Mouse (Mus musculus): ENCODE measurements around the gene Tead2. TPM values are rescaled to one million over a fixed set of nuclear protein-coding genes. Genes with fewer than 3 reads are reported as not detected.

Tead2 gene
- polyA plus RNA-seq, 1 experiment from 2014 or later = 46.5 TPM

DNA sequence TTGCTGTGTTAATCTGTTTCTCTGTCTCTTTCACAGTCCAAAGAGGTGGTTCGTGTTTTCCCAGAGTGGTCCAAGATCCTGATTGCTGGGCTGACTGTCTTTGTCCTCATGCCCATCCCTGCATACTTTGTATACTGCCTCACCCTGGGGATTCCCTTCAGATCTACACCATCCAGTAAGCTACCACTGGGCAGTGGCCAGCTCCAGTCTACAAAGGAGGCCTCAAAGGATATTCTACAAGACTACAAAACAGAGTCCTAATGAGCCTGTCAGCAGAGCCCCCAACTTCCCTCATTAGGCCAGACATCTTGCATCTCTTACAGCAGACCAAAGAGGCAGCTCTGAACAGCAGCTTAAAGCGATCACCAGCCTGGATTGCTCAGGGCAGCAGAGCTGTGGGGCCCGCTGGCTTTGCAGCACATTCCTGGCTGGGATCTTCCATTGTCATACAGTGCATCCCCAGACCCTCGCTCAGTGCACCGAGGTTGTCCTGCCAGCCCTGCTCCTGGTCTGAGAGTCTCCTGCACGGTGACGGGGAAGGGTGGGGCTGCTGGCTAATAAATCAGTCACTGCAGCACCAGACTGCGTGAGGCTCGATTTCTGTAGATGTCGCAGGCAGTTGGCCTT, 57.3 kb downstream of the Tead2 start:
- TF ChIP-seq CTCF (IDR thresholded peaks at IDR 0.05) = no peak
- TF ChIP-seq EP300 (IDR thresholded peaks at IDR 0.05) = no peak
- H3K9ac ChIP-seq (replicated peaks; ENCODE audit: low read depth) = no peak overlapping the region
- no peaks in the 10 kb centered on the region for H3K4me1 ChIP-seq (ENCODE audit: insufficient read depth, low read depth, low read length)
- 65% methylated on average over 10 of the region's 10 CpGs for WGBS
- no peak overlapping the region for H3K27ac ChIP-seq (ENCODE audit: low read length)
- no peaks in the 10 kb centered on the region for H3K9me3 ChIP-seq (ENCODE audit: low read length)
- no peak for DNase-seq (ENCODE audit: low spot score)
- H3K36me3 ChIP-seq (ENCODE audit: insufficient read depth, low read length) = no peaks in the 10 kb centered on the region
- no peaks in the 10 kb centered on the region for H3K27me3 ChIP-seq (replicated peaks; ENCODE audit: insufficient read depth, low read length)
- no peak overlapping the region for H3K4me2 ChIP-seq (replicated peaks; ENCODE audit: low read depth, low read length)
- H3K4me3 ChIP-seq (ENCODE audit: low read depth, low read length) = no peak overlapping the region
- no peak for ATAC-seq

DNA sequence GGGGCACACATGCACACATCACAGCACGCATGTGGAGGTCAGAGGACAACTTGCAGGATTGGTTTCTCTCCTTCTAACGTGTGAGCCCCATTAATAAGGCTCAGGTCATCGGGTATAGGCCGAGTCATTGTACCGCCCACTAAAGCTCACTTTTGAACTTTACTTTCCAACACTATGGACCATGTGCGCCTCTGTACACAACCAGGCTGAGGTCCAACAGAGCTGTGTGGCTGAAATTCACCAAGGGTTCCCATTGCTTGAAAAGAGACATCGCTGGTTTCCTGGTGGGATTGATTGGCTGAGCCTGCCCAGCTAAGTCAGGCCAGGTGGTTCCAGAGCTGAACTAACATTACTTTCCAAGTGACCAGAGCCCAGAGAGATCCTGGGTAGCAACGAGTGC, 58.1 kb downstream of the Tead2 start:
- Histone ChIP-seq H3K4me1 (ENCODE audit: insufficient read depth, low read depth, low read length) (no peaks in the 10 kb centered on the region), H3K9ac (replicated peaks; ENCODE audit: low read depth) (no peak overlapping the region), H3K36me3 (ENCODE audit: insufficient read depth, low read length) (no peaks in the 10 kb centered on the region), H3K27ac (ENCODE audit: low read length) (no peak overlapping the region), H3K4me2 (replicated peaks; ENCODE audit: low read depth, low read length) (no peak overlapping the region), H3K27me3 (replicated peaks; ENCODE audit: insufficient read depth, low read length) (no peaks in the 10 kb centered on the region), H3K9me3 (ENCODE audit: low read length) (no peaks in the 10 kb centered on the region), H3K4me3 (ENCODE audit: low read depth, low read length) (no peak overlapping the region)
- WGBS = 87% methylated on average over 8 of the region's 8 CpGs
- TF ChIP-seq EP300 (IDR thresholded peaks at IDR 0.05) = no peak
- TF ChIP-seq CTCF (IDR thresholded peaks at IDR 0.05) = no peak
- no peak for ATAC-seq
- DNase-seq (ENCODE audit: low spot score) = no peak

DNA sequence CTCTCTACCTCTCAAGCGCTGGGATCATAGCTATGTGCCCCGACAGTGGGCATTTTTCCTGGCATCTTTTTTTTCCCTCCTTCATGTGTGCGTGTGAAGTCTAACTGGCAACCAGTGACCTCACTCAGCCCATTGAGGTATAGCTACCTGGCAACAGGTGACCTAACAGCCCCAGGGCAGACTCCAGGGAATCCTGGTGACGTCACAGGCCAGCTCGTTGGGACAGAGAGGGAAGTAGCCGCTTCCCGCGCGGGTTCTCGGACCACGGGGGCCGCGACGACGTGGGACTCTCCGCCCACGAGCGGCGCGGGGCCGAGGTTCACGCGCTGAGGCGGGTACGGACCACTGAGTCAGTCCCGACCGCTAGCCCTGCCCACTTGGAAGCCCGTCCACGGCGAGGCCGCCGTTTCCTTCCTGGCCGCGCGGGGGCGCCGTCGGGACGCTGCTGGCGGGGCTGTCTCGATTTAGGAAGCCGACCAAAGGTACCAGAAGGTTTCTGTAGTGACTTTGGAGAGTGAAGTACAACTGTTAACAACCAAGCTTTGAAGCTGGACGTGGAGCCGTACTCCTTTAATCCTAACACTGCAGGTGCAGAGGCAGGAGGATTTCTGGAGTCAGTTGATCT, 61.7 kb downstream of the Tead2 start, which contains the start of gene Slc6a21:
TSS of gene Slc6a21 (plus strand) at position 378 of the 625 bp plus-strand sequence.
- Histone ChIP-seq H3K4me2 (replicated peaks; ENCODE audit: low read depth, low read length) (peak within 1 kb of the TSS; percentile 81), H3K27me3 (replicated peaks; ENCODE audit: insufficient read depth, low read length) (no peaks in the 10 kb centered on the region), H3K27ac (ENCODE audit: low read length) (no peak within 1 kb of the TSS), H3K9ac (replicated peaks; ENCODE audit: low read depth) (no peak within 1 kb of the TSS), H3K9me3 (ENCODE audit: low read length) (no peaks in the 10 kb centered on the region), H3K4me3 (ENCODE audit: low read depth, low read length) (peak within 1 kb of the TSS; percentile 47), H3K36me3 (ENCODE audit: insufficient read depth, low read length) (no peaks in the 10 kb centered on the region), H3K4me1 (ENCODE audit: insufficient read depth, low read depth, low read length) (no peaks in the 10 kb centered on the region)
- WGBS = 6% methylated on average over 44 of the region's 44 CpGs
- DNase-seq (ENCODE audit: low spot score) = peak; percentile 84
- peak; percentile 91 for ATAC-seq
- TF ChIP-seq CTCF (IDR thresholded peaks at IDR 0.05) = peak; percentile 93
- no peak for TF ChIP-seq EP300 (IDR thresholded peaks at IDR 0.05)

Small RNA genes lying within 50 kb of the gene (microRNA-seq; reads per million reads assigned to microRNA genes)
- gene Mir7055 = not detected

Other genes starting within 250 kb of the Tead2 start
- gene Cpt1c, start 240.9 kb upstream of the Tead2 start, polyA plus RNA-seq (2015; fragmentation: Nextera tagmentation; extraction: Ambion mirVana) = 5.4 and 5.6 TPM in 2 replicates
- 146 and 159 TPM in 2 replicates for gene Prmt1, start 229.2 kb upstream of the Tead2 start, polyA plus RNA-seq (2015; fragmentation: Nextera tagmentation; extraction: Ambion mirVana)
- gene Irf3, start 218.1 kb upstream of the Tead2 start, polyA plus RNA-seq (2015; fragmentation: Nextera tagmentation; extraction: Ambion mirVana) = 90.4 and 96.5 TPM in 2 replicates
- 29.0 and 33.2 TPM in 2 replicates for gene Bcl2l12, start 217.0 kb upstream of the Tead2 start, polyA plus RNA-seq (2015; fragmentation: Nextera tagmentation; extraction: Ambion mirVana)
- gene Scaf1, start 199.4 kb upstream of the Tead2 start, polyA plus RNA-seq (2015; fragmentation: Nextera tagmentation; extraction: Ambion mirVana) = 18.1 and 20.5 TPM in 2 replicates
- gene Rras, start 197.8 kb upstream of the Tead2 start, polyA plus RNA-seq (2015; fragmentation: Nextera tagmentation; extraction: Ambion mirVana) = 160 TPM in 2 replicates
- gene Prr12, start 162.9 kb upstream of the Tead2 start, polyA plus RNA-seq (2015; fragmentation: Nextera tagmentation; extraction: Ambion mirVana) = 6.4 and 6.7 TPM in 2 replicates
- gene Nosip, start 153.3 kb upstream of the Tead2 start, polyA plus RNA-seq (2015; fragmentation: Nextera tagmentation; extraction: Ambion mirVana) = 54.6 and 62.8 TPM in 2 replicates
- 36.8 and 40.8 TPM in 2 replicates for gene Prrg2, start 153.1 kb upstream of the Tead2 start, polyA plus RNA-seq (2015; fragmentation: Nextera tagmentation; extraction: Ambion mirVana)
- gene Rcn3, start 123.5 kb upstream of the Tead2 start, polyA plus RNA-seq (2015; fragmentation: Nextera tagmentation; extraction: Ambion mirVana) = 158 and 162 TPM in 2 replicates
- gene Fcgrt, start 111.9 kb upstream of the Tead2 start, polyA plus RNA-seq (2015; fragmentation: Nextera tagmentation; extraction: Ambion mirVana) = 138 and 143 TPM in 2 replicates
- gene Rps11, start 91.3 kb upstream of the Tead2 start, polyA plus RNA-seq (2015; fragmentation: Nextera tagmentation; extraction: Ambion mirVana) = 972 and 1,016 TPM in 2 replicates
- 1,107 and 1,148 TPM in 2 replicates for gene Rpl13a, start 87.0 kb upstream of the Tead2 start, polyA plus RNA-seq (2015; fragmentation: Nextera tagmentation; extraction: Ambion mirVana)
- gene Gm45713, start 79.5 kb upstream of the Tead2 start, polyA plus RNA-seq (2015; fragmentation: Nextera tagmentation; extraction: Ambion mirVana) = 0.62 and 0.96 TPM in 2 replicates
- gene Flt3l, start 79.3 kb upstream of the Tead2 start, polyA plus RNA-seq (2015; fragmentation: Nextera tagmentation; extraction: Ambion mirVana) = 5.1 and 6.1 TPM in 2 replicates
- gene Pih1d1, start 61.5 kb upstream of the Tead2 start, polyA plus RNA-seq (2015; fragmentation: Nextera tagmentation; extraction: Ambion mirVana) = 51.7 and 58.4 TPM in 2 replicates
- 26.7 and 26.8 TPM in 2 replicates for gene Aldh16a1, start 61.2 kb upstream of the Tead2 start, polyA plus RNA-seq (2015; fragmentation: Nextera tagmentation; extraction: Ambion mirVana)
- 0.56 and 0.65 TPM in 2 replicates for gene Slc17a7, start 51.8 kb upstream of the Tead2 start, polyA plus RNA-seq (2015; fragmentation: Nextera tagmentation; extraction: Ambion mirVana)
- not detected in 2 replicates for gene Gfy, start 36.2 kb upstream of the Tead2 start, polyA plus RNA-seq (2015; fragmentation: Nextera tagmentation; extraction: Ambion mirVana)
- gene Pth2, start 34.8 kb upstream of the Tead2 start, polyA plus RNA-seq (2015; fragmentation: Nextera tagmentation; extraction: Ambion mirVana) = not detected in 2 replicates
- gene Ccdc155, start 10.9 kb upstream of the Tead2 start, polyA plus RNA-seq (2015; fragmentation: Nextera tagmentation; extraction: Ambion mirVana) = 2.7 and 3.3 TPM in 2 replicates
- gene Dkkl1, start 3.6 kb upstream of the Tead2 start, polyA plus RNA-seq (2015; fragmentation: Nextera tagmentation; extraction: Ambion mirVana) = 0.93 and 1.1 TPM in 2 replicates
- 9.1 and 9.8 TPM in 2 replicates for gene Cd37, start 23.4 kb downstream of the Tead2 start, polyA plus RNA-seq (2015; fragmentation: Nextera tagmentation; extraction: Ambion mirVana)
- gene Slc6a16, start 25.3 kb downstream of the Tead2 start, polyA plus RNA-seq (2015; fragmentation: Nextera tagmentation; extraction: Ambion mirVana) = not detected in 2 replicates
- not detected in 2 replicates for gene Slc6a21, start 61.8 kb downstream of the Tead2 start, polyA plus RNA-seq (2015; fragmentation: Nextera tagmentation; extraction: Ambion mirVana)
- 19.2 and 21.9 TPM in 2 replicates for gene Trpm4, start 118.0 kb downstream of the Tead2 start, polyA plus RNA-seq (2015; fragmentation: Nextera tagmentation; extraction: Ambion mirVana)
- gene Hrc, start 119.5 kb downstream of the Tead2 start, polyA plus RNA-seq (2015; fragmentation: Nextera tagmentation; extraction: Ambion mirVana) = 0.50 and 0.54 TPM in 2 replicates
- 1.8 and 2.0 TPM in 2 replicates for gene Ppfia3, start 151.3 kb downstream of the Tead2 start, polyA plus RNA-seq (2015; fragmentation: Nextera tagmentation; extraction: Ambion mirVana)
- gene Lin7b, start 154.8 kb downstream of the Tead2 start, polyA plus RNA-seq (2015; fragmentation: Nextera tagmentation; extraction: Ambion mirVana) = 0.49 TPM in 1 of 2 replicates, not detected in the other
- 85.3 and 104 TPM in 2 replicates for gene Snrnp70, start 180.0 kb downstream of the Tead2 start, polyA plus RNA-seq (2015; fragmentation: Nextera tagmentation; extraction: Ambion mirVana)
- 0.16 and 0.24 TPM in 2 replicates for gene Kcna7, start 189.9 kb downstream of the Tead2 start, polyA plus RNA-seq (2015; fragmentation: Nextera tagmentation; extraction: Ambion mirVana)
- 7.1 and 7.2 TPM in 2 replicates for gene Ntf5, start 197.9 kb downstream of the Tead2 start, polyA plus RNA-seq (2015; fragmentation: Nextera tagmentation; extraction: Ambion mirVana)
- gene Lhb, start 205.1 kb downstream of the Tead2 start, polyA plus RNA-seq (2015; fragmentation: Nextera tagmentation; extraction: Ambion mirVana) = 4.5 and 4.7 TPM in 2 replicates
- gene Gys1, start 219.1 kb downstream of the Tead2 start, polyA plus RNA-seq (2015; fragmentation: Nextera tagmentation; extraction: Ambion mirVana) = 19.2 and 19.6 TPM in 2 replicates
- 59.9 and 63.5 TPM in 2 replicates for gene Ruvbl2, start 222.3 kb downstream of the Tead2 start, polyA plus RNA-seq (2015; fragmentation: Nextera tagmentation; extraction: Ambion mirVana)
- 5,808 and 6,026 TPM in 2 replicates for gene Ftl1, start 244.1 kb downstream of the Tead2 start, polyA plus RNA-seq (2015; fragmentation: Nextera tagmentation; extraction: Ambion mirVana)